Mouse (Mus musculus): ENCODE measurements around the gene Abcc8.

The Abcc8 gene

GRCm38 (mm10) chr7:46154498-46155488 is 25.0 kb downstream of the Abcc8 start:
- DNase-seq (ENCODE audit: low read depth, low spot score) = no peak

- no peak for DNase-seq (ENCODE audit: low read depth, low spot score)
These were observed 26.9 kb downstream of the Abcc8 start for GRCm38 (mm10) chr7:46152819-46153351.

- no peak for DNase-seq (ENCODE audit: low read depth, low spot score)
These were observed 32.4 kb downstream of the Abcc8 start for GRCm38 (mm10) chr7:46147417-46147816.

GRCm38 (mm10) chr7:46146675-46147308 is 33.0 kb downstream of the Abcc8 start:
- no peak for DNase-seq (ENCODE audit: low read depth, low spot score)

GRCm38 (mm10) chr7:46144061-46144460 is 35.8 kb downstream of the Abcc8 start:
- DNase-seq (ENCODE audit: low read depth, low spot score) = no peak

GRCm38 (mm10) chr7:46138329-46138930 is 41.4 kb downstream of the Abcc8 start:
- DNase-seq (ENCODE audit: low read depth, low spot score) = no peak

- DNase-seq (ENCODE audit: low read depth, low spot score) = no peak
These were observed 46.0 kb downstream of the Abcc8 start for GRCm38 (mm10) chr7:46133858-46134257.

GRCm38 (mm10) chr7:46132229-46132628 is 47.6 kb downstream of the Abcc8 start:
- no peak for DNase-seq (ENCODE audit: low read depth, low spot score)

GRCm38 (mm10) chr7:46131806-46132205 is 48.0 kb downstream of the Abcc8 start:
- DNase-seq (ENCODE audit: low read depth, low spot score) = no peak

GRCm38 (mm10) chr7:46131266-46131665 is 48.6 kb downstream of the Abcc8 start:
- no peak for DNase-seq (ENCODE audit: low read depth, low spot score)

GRCm38 (mm10) chr7:46130723-46131122 is 49.1 kb downstream of the Abcc8 start:
- DNase-seq (ENCODE audit: low read depth, low spot score) = no peak

- no peak for DNase-seq (ENCODE audit: low read depth, low spot score)
These were observed 50.2 kb downstream of the Abcc8 start for GRCm38 (mm10) chr7:46129463-46130179.

- DNase-seq (ENCODE audit: low read depth, low spot score) = no peak
These were observed 51.6 kb downstream of the Abcc8 start for GRCm38 (mm10) chr7:46128196-46128595.

- DNase-seq (ENCODE audit: low read depth, low spot score) = no peak
These were observed 54.5 kb downstream of the Abcc8 start for GRCm38 (mm10) chr7:46125340-46125739.

- no peak for DNase-seq (ENCODE audit: low read depth, low spot score)
These were observed 55.4 kb downstream of the Abcc8 start for GRCm38 (mm10) chr7:46124460-46124859.

- no peak for DNase-seq (ENCODE audit: low read depth, low spot score)
These were observed 56.9 kb downstream of the Abcc8 start for GRCm38 (mm10) chr7:46122964-46123363.

GRCm38 (mm10) chr7:46117035-46117434 is 62.8 kb downstream of the Abcc8 start:
- no peak for DNase-seq (ENCODE audit: low read depth, low spot score)

GRCm38 (mm10) chr7:46116118-46116581 is 63.7 kb downstream of the Abcc8 start:
- DNase-seq (ENCODE audit: low read depth, low spot score) = peak; percentile 95

- DNase-seq (ENCODE audit: low read depth, low spot score) = no peak
These were observed 66.4 kb downstream of the Abcc8 start for GRCm38 (mm10) chr7:46113435-46113834.

GRCm38 (mm10) chr7:46111938-46112337 is 67.9 kb downstream of the Abcc8 start:
- DNase-seq (ENCODE audit: low read depth, low spot score) = no peak

GRCm38 (mm10) chr7:46111212-46111817 is 68.5 kb downstream of the Abcc8 start:
- DNase-seq (ENCODE audit: low read depth, low spot score) = peak; percentile 64
